Mouse (Mus musculus) monocyte, adult 2 months (primary cell): ENCODE results near the gene BC061212.
"Not testable (repeated sequence)": the region's sequence is repeated elsewhere in the genome, so short reads cannot be mapped to it uniquely, and the experiment has no call there.

ENCODE experiments used
- DNase-seq, 2 experiments: peaks; one replicate each; pipeline ENCODE4 v3.0.0; 2022; ENCODE audit warnings: low spot score in 2 of 2, low read depth in 1 of 2

Gene BC061212

GRCm38 (mm10) chr5:94070445-94070844 lies at the start of gene BC061212:
Gene BC061212, minus strand, starts transcription at chr5:94070545.
- DNase-seq = not testable (repeated sequence)

GRCm38 (mm10) chr5:94076085-94076484 lies 5.7 kb upstream of the BC061212 start, which contains the start of gene Gm6351:
Gene Gm6351, plus strand, starts transcription at chr5:94076385.
- not testable (repeated sequence) for DNase-seq
